Mouse (Mus musculus): ENCODE results near the gene Kat7.
A peak's percentile ranks its signal among the peaks of the same experiment; 100 is the strongest.

Kat7 gene

GRCm38 (mm10) chr11:95231688-95232328, 78.2 kb downstream of the Kat7 start:
- peak; percentile 75 for DNase-seq (ENCODE audit: low read depth, low spot score)

GRCm38 (mm10) chr11:95227467-95227866, 82.6 kb downstream of the Kat7 start:
- no peak for DNase-seq (ENCODE audit: low read depth, low spot score)

DNA sequence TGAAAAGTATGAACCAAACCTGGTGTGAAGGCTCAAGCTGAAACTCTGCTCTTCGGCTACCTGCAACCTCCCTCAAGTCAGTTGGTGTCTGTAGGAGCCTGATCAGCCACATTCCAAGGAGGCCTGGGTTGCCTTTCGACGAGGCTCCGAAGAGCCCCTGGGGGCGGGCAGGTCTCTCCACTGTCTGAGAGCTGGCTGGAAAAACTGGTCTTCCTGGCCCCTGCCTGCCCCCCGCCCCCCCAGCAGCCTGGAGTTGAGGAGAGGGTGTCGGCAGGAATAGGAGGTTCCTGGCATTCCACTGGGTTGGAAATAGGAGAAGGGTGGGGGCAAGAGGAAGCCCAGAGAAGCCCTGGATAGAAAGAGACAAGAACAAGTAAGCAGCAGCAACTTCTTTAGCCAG, 84.6 kb downstream of the Kat7 start:
- DNase-seq (ENCODE audit: low read depth, low spot score), result no peak

Measured in ES-CJ7 (cell line).